Mouse (Mus musculus) liver, embryonic 14.5 days (tissue): ENCODE measurements at regions not wholly inside any gene's neighbourhood (a gene's known extent, or its start where the extent isn't known, plus 50 kb on each side); places are given as distances from the start of the nearest gene placed in this dataset.

Experiments used
- CTCF ChIP-seq: IDR thresholded peaks from 2 replicates; pipeline ENCODE4 v1.5.1; 2016; ENCODE audit warnings: antibody characterized with exemption, low read depth, control low read depth
- EP300 ChIP-seq: IDR thresholded peaks from 2 replicates; pipeline ENCODE4 v1.6.1; 2016; ENCODE audit warnings: antibody characterized with exemption, low read depth

DNA sequence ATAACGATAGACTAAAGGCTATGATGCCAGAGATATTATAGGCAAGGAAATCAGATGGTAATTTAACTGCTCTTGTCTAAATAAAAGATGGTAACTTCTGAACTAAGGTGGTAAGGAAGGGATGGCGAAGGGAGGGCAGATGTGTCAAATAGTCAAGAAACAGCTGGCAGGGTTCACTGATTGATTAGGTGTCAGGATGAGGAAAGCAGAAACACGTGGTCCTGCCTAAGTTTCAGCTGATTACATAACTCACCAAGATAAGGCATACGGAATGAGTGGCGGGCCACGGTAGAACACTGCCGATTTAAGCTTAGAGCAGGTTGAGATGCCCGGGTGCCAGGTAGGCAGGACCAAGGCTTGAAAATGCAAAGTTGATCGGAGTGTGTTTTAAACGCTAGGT lies 143.2 kb downstream of the Gm45692 start:
- TF ChIP-seq CTCF = no peak
- no peak for TF ChIP-seq EP300
